Mouse (Mus musculus) heart, postnatal 10 days (tissue): Measurements from ENCODE around the gene Cpt1c. TPM values are rescaled to one million over a fixed set of nuclear protein-coding genes. Genes with fewer than 3 reads are reported as not detected.

Experiments used
- DNase-seq, 2 experiments: peaks; one replicate each; pipeline ENCODE4 v3.0.0; 2021
- intact Hi-C: fragments of 180-260 bp; cut with DNase I; formaldehyde crosslinking; loops from one replicate; pipeline ENCODE4 v1.15.1; 2025
- microRNA-seq, 2 experiments: library from miRNA; unstranded; fragments of <30 nt; microRNA quantifications; one replicate each; pipeline ENCODE4 v1.2.0; 2022
- total RNA-seq, 2 experiments: library from RNA; stranded (reverse); gene quantifications; 2 replicates each; pipeline ENCODE4 v1.2.3; 2021

Cpt1c gene
- total RNA-seq, 2 experiments from 2014 or later = 4.1 to 6.2 TPM

DNA sequence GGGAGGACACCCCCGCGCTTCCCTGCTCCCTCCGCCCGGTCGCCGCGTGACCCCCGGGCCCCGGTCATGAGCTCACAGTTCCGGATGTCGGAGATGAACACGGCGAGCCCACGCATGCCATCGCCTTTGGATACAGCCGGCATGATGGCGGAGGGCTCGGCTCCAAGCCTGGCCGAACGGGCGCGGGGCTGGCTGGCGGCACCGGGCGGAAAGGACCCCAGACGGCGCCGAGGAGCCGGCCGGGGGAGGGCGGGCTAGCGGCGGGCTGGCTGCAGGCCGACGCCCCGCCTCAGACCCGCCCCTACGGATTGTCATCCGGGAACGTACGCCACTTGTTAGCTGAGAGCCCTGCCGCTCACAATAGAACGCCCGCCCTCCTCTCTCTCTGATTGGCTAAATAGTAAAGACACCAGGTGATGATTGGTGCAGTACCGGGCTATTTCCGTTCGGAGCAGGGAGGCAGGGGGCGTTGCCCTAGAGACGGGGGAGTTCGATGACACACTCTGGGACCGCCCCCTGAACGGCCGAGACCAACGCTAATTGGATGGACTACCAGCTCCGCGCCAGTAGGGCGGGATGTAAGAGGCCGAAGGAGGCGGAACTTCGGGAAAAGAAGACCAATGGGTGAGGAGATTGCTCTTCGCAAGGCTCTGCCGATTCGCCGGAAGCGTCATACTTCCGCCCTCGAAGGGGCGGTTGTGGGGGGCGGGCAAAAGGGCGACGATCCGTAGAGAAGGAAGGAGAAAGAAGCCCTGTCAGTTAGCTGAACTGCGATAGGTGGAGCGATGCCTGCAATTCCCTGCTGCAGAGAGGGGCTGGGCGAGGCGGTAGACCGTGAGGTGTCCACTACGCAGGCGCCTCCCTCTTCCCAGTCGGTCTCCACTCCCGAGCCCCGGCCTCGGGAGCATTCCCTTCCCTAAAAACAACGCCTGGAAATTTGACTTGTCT, 45.2 kb downstream of the Cpt1c start, which contains the start of gene Ap2a1:
Gene Ap2a1 (minus strand): TSS at position 293 of the 948 bp plus-strand sequence.
- intact Hi-C loops = loop anchor here (2.0 kb wide), 1 partner anchor 29 kb away; no protein-coding TSS in a partner anchor
- peak; percentile 100 for DNase-seq

DNA sequence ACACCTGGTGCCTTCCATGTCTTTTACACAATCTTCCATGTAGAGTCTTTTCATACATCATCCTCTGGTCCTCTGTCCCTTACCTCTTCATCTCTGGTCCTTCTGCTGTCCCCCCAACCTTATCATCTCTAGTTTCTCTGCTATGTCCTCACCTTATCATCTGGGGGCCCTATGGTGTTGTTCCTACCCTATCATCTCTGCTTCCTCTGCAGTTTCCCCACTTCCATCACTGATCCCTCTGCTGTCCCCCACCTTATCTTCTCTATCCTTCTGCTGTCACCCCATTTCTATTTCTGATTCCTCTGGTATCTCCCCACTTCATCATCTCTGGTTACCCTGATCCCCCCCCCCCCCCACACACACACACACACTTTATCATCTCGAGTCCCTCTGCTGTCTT, 46.1 kb downstream of the Cpt1c start:
- DNase-seq = no peak
- intact Hi-C loops = no loop called here

DNA sequence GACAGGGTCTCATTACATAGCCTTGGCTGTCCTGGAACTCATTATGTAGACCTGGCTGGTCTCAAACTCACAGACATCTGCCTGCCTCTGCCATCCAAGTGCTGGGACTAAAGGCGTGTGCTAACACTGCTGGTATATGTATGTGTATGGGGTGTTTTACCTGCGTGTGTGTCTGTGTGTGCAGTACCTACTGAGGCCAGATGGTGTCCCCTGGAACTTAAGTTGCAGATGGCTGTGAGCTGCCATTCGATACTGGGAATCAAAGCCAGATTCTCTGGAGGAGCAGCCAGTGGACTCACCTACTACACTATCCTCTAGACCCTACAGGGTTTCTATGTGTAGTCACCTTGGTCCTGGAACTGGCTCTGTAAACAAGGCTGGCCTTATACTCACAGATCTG, 49.2 kb downstream of the Cpt1c start:
- peak; percentile 30 to 45 for DNase-seq
- intact Hi-C loops = no loop called here

DNA sequence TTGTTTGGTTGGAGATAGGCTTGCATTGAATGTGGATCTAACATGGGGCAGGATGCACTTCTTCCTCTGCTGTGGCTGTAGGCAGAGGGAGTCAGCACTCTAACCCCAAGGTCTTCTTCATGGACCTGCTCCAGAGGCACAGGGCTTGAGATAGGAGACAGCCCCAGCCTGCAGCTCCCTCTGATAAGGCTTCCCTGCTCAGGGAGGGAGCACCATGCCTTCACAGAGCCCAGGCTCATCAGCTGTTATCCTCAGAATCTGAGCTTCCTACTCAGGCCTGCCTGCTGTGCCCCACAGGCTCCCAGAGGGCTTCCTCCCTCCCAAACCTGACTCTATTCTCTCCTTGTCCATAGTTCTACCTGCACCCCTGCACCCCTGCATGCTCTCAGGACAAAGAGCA, 52.1 kb downstream of the Cpt1c start:
- intact Hi-C loops = loop anchor here (5.0 kb wide), 1 partner anchor 35 kb away; no protein-coding TSS in a partner anchor
- DNase-seq = no peak

DNA sequence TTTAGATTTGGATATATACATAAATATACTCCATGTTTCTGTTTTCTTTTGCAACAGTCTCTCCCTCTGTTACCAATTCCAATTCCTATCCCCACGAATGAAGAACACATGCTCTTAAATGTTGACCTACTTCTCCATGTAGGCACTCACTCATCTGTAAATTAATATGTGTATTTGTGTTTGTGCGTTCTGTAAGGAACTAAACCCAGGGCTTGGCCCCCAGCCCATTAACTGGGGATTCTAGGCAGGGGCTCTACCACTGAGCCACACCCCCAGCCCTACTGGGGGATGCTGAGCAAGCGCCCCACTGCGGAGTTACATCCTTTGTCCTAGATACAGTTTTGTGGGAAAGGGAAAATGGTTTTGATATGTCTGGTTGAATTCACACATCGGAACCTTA, 55.5 kb downstream of the Cpt1c start:
- intact Hi-C loops = no loop called here
- DNase-seq = no peak

DNA sequence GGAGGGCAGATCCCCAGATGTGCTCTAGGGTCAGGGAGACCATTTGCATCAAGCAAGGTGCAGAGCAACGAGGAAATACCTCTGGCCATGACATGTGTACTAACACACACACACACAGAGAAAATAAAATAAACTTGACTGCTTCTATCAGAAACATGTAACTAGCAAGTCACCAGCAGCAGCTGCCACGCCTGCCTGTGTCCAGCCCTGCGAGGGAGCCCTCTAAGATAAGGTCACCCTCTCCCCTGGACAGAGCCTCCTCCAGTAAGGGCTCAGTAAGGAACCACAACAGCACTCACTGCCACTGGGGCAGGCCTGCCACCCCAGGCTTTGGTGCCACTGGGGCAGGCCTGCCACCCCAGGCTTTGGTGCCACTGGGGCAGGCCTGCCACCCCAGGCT, 56.4 kb downstream of the Cpt1c start:
- intact Hi-C loops = no loop called here
- DNase-seq = no peak

DNA sequence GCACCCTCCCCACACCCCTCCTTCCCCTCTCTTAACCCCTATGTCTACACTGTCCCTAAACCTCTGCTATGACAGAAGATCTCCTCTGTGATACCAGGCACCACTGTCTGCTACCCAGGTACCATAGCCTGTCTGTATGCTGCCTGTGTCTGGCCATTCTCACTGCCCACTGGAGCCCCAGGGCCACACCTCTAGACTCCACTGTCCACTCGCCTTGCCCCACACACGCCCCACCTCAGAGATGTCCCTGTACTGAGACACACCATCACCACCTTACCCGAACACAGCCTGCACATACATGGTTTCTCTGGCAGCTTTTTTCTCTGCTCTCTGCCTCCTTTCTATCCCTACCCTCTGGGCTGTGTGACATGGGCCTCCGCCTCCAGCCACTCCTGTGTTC, 57.8 kb downstream of the Cpt1c start:
- no peak for DNase-seq
- intact Hi-C loops = no loop called here

DNA sequence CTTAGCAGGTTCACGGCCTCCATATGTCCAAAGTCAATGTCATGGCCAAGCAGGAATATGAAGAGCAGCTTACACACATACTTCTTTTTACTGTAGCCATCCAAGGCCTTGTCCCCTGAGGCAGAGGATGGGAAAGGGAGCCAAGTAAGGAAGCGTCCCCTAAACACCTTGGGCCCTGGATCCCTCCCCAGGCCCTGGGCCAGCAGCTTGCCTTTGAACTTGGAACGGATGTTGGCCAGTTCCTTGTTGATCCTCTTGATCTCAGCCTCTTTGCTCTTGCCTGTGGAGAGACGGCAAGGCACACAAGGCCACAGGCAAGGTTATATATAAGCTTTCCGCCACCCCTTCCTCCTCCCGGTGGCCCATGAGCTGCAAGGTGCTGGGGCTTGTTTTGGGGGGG, 58.5 kb downstream of the Cpt1c start:
- DNase-seq = no peak
- intact Hi-C loops = no loop called here

DNA sequence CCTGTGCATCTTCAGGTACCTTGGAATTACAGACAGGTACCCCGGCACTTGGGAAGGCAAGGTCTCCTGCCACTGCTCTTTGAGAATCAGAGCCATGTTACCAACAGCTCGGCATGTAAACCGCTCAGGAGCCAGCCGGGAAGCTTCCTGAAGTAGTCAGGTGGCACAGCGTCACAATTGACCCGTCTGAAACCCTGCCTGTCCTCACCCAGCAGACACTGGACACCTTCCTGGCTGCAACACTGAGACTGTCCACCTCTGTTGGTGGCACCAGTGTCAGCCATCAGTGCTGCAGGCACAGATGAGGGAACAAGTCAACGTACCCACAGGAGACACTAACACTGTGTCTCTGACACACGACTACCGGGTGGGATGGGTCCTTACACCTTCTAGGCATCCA, 59.3 kb downstream of the Cpt1c start:
- intact Hi-C loops = no loop called here

DNA sequence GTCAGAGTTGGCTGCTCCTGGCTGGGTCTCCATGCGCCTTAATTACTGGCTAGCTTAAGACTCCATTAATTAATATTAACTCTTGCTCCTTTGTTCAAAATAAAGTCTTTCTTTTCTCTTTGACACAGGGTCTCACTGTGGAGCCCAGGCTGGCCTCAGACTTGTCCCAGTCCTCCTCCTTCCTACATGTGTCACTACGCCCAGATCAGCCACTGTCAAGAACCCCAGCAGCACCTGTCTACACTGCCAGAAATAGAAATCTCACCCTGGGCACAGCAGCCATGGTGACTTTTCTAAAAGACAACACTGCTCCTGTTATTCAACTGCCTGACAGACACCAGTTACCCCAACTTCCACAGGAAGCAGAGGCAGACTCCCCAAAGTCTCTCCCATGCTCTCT, 60.3 kb downstream of the Cpt1c start:
- intact Hi-C loops = no loop called here
- no peak for DNase-seq

More for the DNA sequence above, 59.3 kb downstream of the Cpt1c start:
- no peak for DNase-seq

Small RNA genes lying within 50 kb of the gene (microRNA-seq; reads per million reads assigned to microRNA genes)
- 0.95 to 1.0 reads per million in 2 experiments for gene Mir7054

Other genes starting within 250 kb of the Cpt1c start
- gene Vrk3, start 226.4 kb downstream of the Cpt1c start, total RNA-seq = 10 to 100 TPM; 24.7 to 28.3 TPM
- gene Zfp473, start 223.8 kb downstream of the Cpt1c start, total RNA-seq = under 1 TPM; 0.12 to 0.35 TPM
- 10 to 100 TPM; 44.3 to 45.1 TPM for gene Nup62, start 158.8 kb downstream of the Cpt1c start, total RNA-seq
- gene Il4i1, start 158.5 kb downstream of the Cpt1c start, total RNA-seq = 1 to 10 TPM; 1.3 to 1.8 TPM
- gene Atf5, start 158.2 kb downstream of the Cpt1c start, total RNA-seq = 10 to 100 TPM; 50.4 to 51.3 TPM
- 10 to 100 TPM; 76.8 to 78.4 TPM for gene Akt1s1, start 125.9 kb downstream of the Cpt1c start, total RNA-seq
- gene Tbc1d17, start 125.8 kb downstream of the Cpt1c start, total RNA-seq = 10 to 100 TPM; 38.4 to 44.7 TPM
- gene Pnkp, start 117.7 kb downstream of the Cpt1c start, total RNA-seq = 10 to 100 TPM; 18.1 to 21.6 TPM
- gene Ptov1, start 105.1 kb downstream of the Cpt1c start, total RNA-seq = 100 to 1,000 TPM; 189 to 196 TPM
- gene Med25, start 82.1 kb downstream of the Cpt1c start, total RNA-seq = 10 to 100 TPM; 67.7 to 77.1 TPM
- 10 to 100 TPM; 12.2 to 18.2 TPM for gene Fuz, start 78.8 kb downstream of the Cpt1c start, total RNA-seq
- 10 to 100 TPM; 90.9 to 91.1 TPM for gene Ap2a1, start 45.4 kb downstream of the Cpt1c start, total RNA-seq
- not detected for gene Tsks, start 31.6 kb downstream of the Cpt1c start, total RNA-seq
- 100 to 1,000 TPM; 198 to 216 TPM for gene Prmt1, start 11.7 kb upstream of the Cpt1c start, total RNA-seq
- gene Irf3, start 22.8 kb upstream of the Cpt1c start, total RNA-seq = 10 to 100 TPM; 34.1 to 47.9 TPM
- gene Bcl2l12, start 23.9 kb upstream of the Cpt1c start, total RNA-seq = 10 to 100 TPM; 14.5 to 15.9 TPM
- gene Scaf1, start 41.5 kb upstream of the Cpt1c start, total RNA-seq = 10 to 100 TPM; 68.5 to 70.1 TPM
- gene Rras, start 43.1 kb upstream of the Cpt1c start, total RNA-seq = 10 to 100 TPM; 71.6 to 75.7 TPM
- gene Prr12, start 78.0 kb upstream of the Cpt1c start, total RNA-seq = 10 to 100 TPM; 28.8 to 35.7 TPM
- gene Nosip, start 87.6 kb upstream of the Cpt1c start, total RNA-seq = 10 to 100 TPM; 33.9 to 35.9 TPM
- 10 to 100 TPM; 10.9 to 11.3 TPM for gene Prrg2, start 87.8 kb upstream of the Cpt1c start, total RNA-seq
- 10 to 100 TPM; 76.5 to 83.4 TPM for gene Rcn3, start 117.4 kb upstream of the Cpt1c start, total RNA-seq
- 10 to 100 TPM; 65.4 to 69.2 TPM for gene Fcgrt, start 129.0 kb upstream of the Cpt1c start, total RNA-seq
- gene Rps11, start 149.6 kb upstream of the Cpt1c start, total RNA-seq = 100 to 1,000 TPM; 752 to 773 TPM
- gene Rpl13a, start 153.9 kb upstream of the Cpt1c start, total RNA-seq = 100 to 1,000 TPM; 809 to 865 TPM
- gene Gm45713, start 161.4 kb upstream of the Cpt1c start, total RNA-seq = not detected
- 1 to 10 TPM; 5.7 to 6.5 TPM for gene Flt3l, start 161.6 kb upstream of the Cpt1c start, total RNA-seq
- 10 to 100 TPM; 47.1 to 49.0 TPM for gene Pih1d1, start 179.5 kb upstream of the Cpt1c start, total RNA-seq
- 10 to 100 TPM; 36.6 to 48.2 TPM for gene Aldh16a1, start 179.7 kb upstream of the Cpt1c start, total RNA-seq
- gene Slc17a7, start 189.1 kb upstream of the Cpt1c start, total RNA-seq = 1 to 10 TPM; 6.1 to 6.7 TPM
- gene Gfy, start 204.7 kb upstream of the Cpt1c start, total RNA-seq = not detected
- not detected for gene Pth2, start 206.1 kb upstream of the Cpt1c start, total RNA-seq
- gene Ccdc155, start 230.0 kb upstream of the Cpt1c start, total RNA-seq = not detected
- gene Dkkl1, start 237.3 kb upstream of the Cpt1c start, total RNA-seq = not detected
- gene Tead2, start 240.9 kb upstream of the Cpt1c start, total RNA-seq = 10 to 100 TPM; 27.5 to 32.3 TPM